Mouse (Mus musculus) olfactory bulb, adult 2 months (tissue): Measurements from ENCODE around the gene Camta1.

Experiments
- CTCF ChIP-seq: fragments of 200-500 bp; IDR thresholded peaks from 2 replicates; pipeline ENCODE4 v1.5.1; 2012; ENCODE audit warnings: low read depth, mild to moderate bottlenecking, low read length, moderate library complexity; ENCODE audit not compliant: insufficient read depth
- POLR2A ChIP-seq: fragments of 200-500 bp; IDR thresholded peaks from 2 replicates; pipeline ENCODE4 v1.6.1; 2012; ENCODE audit warnings: mild to moderate bottlenecking, low read depth, low read length, moderate library complexity; ENCODE audit not compliant: insufficient read depth

GRCm38 (mm10) chr4:151415812-151416211 lies 445.9 kb downstream of the Camta1 start:
- TF ChIP-seq CTCF (no peak), POLR2A (no peak)
